Mouse (Mus musculus): ENCODE results near the gene Ccl22.

Gene Ccl22

GRCm38 (mm10) chr8:94734735-94735350 lies 10.5 kb upstream of the Ccl22 start:
- no peak for DNase-seq (ENCODE audit: low spot score in 2 of 2)

- DNase-seq (ENCODE audit: low spot score in 2 of 2) = no peak
Observed at GRCm38 (mm10) chr8:94735426-94736094, 9.8 kb upstream of the Ccl22 start.

GRCm38 (mm10) chr8:94739829-94740228 lies 5.6 kb upstream of the Ccl22 start:
- no peak for DNase-seq (ENCODE audit: low spot score in 2 of 2)

GRCm38 (mm10) chr8:94740591-94740990 lies 4.8 kb upstream of the Ccl22 start:
- no peak for DNase-seq (ENCODE audit: low spot score in 2 of 2)

GRCm38 (mm10) chr8:94741726-94742125 lies 3.7 kb upstream of the Ccl22 start:
- DNase-seq (ENCODE audit: low spot score in 2 of 2) = no peak

- no peak for DNase-seq (ENCODE audit: low spot score in 2 of 2)
Observed at GRCm38 (mm10) chr8:94744484-94744883, 906 bp upstream of the Ccl22 start.

GRCm38 (mm10) chr8:94744972-94745371 lies 418 bp upstream of the Ccl22 start:
- no peak for DNase-seq (ENCODE audit: low spot score in 2 of 2)

GRCm38 (mm10) chr8:94746832-94747231 lies 1.4 kb downstream of the Ccl22 start:
- no peak for DNase-seq (ENCODE audit: low spot score in 2 of 2)

- no peak for DNase-seq (ENCODE audit: low spot score in 2 of 2)
Observed at GRCm38 (mm10) chr8:94748363-94748762, 3.0 kb downstream of the Ccl22 start.

GRCm38 (mm10) chr8:94749942-94750341 lies 4.6 kb downstream of the Ccl22 start:
- no peak for DNase-seq (ENCODE audit: low spot score in 2 of 2)

GRCm38 (mm10) chr8:94751023-94751849 lies 5.8 kb downstream of the Ccl22 start:
- DNase-seq (ENCODE audit: low spot score in 2 of 2) = no peak

- no peak for DNase-seq (ENCODE audit: low spot score in 2 of 2)
Observed at GRCm38 (mm10) chr8:94754006-94754405, 8.6 kb downstream of the Ccl22 start.

- DNase-seq (ENCODE audit: low spot score in 2 of 2) = no peak
Observed at GRCm38 (mm10) chr8:94754486-94754885, 9.1 kb downstream of the Ccl22 start.

GRCm38 (mm10) chr8:94767035-94767434 lies 21.6 kb downstream of the Ccl22 start:
- no peak for DNase-seq (ENCODE audit: low spot score in 2 of 2)

- DNase-seq (ENCODE audit: low spot score in 2 of 2) = no peak
Observed at GRCm38 (mm10) chr8:94770945-94771344, 25.6 kb downstream of the Ccl22 start.

GRCm38 (mm10) chr8:94771941-94772670 lies 26.7 kb downstream of the Ccl22 start, which contains the start of gene Cx3cl1:
Gene Cx3cl1 (plus strand): TSS chr8:94772009.
- DNase-seq (ENCODE audit: low spot score in 2 of 2) = peak; percentile 83 to 86

GRCm38 (mm10) chr8:94773048-94773447 lies 27.7 kb downstream of the Ccl22 start:
- DNase-seq (ENCODE audit: low spot score in 2 of 2) = no peak

GRCm38 (mm10) chr8:94773700-94774171 lies 28.3 kb downstream of the Ccl22 start:
- DNase-seq (ENCODE audit: low spot score in 2 of 2) = peak in 1 of 2 experiments; percentile 74

- no peak for DNase-seq (ENCODE audit: low spot score in 2 of 2)
Observed at GRCm38 (mm10) chr8:94774601-94775000, 29.2 kb downstream of the Ccl22 start.

GRCm38 (mm10) chr8:94776346-94776745 lies 31.0 kb downstream of the Ccl22 start:
- no peak for DNase-seq (ENCODE audit: low spot score in 2 of 2)

GRCm38 (mm10) chr8:94778036-94778435 lies 32.6 kb downstream of the Ccl22 start:
- DNase-seq (ENCODE audit: low spot score in 2 of 2) = no peak

GRCm38 (mm10) chr8:94778473-94778872 lies 33.1 kb downstream of the Ccl22 start:
- no peak for DNase-seq (ENCODE audit: low spot score in 2 of 2)
